Mouse (Mus musculus) stomach, postnatal 0 days (tissue): ENCODE data around the gene Il1r2. TPM values are rescaled to one million over a fixed set of nuclear protein-coding genes. Genes with fewer than 3 reads are reported as not detected.

ENCODE experiments used
- ATAC-seq: fragments of 200-750 bp; cut with Nextera tagmentation; 2 replicates; pipeline ENCODE4 v1.8.0; 2017; ENCODE audit not compliant: low FRiP score, low TSS enrichment
- DNase-seq: peaks from one replicate; pipeline ENCODE4 v3.0.0-alpha.2; 2016; ENCODE audit warnings: low spot score
- H3K27ac ChIP-seq: fragments of 300-500 bp; sonication (generic); replicated peaks from 2 replicates; pipeline ENCODE4 v1.5.1; 2014; ENCODE audit warnings: mild to moderate bottlenecking, control low read depth
- H3K27me3 ChIP-seq: fragments of 300-500 bp; sonication (generic); 2 replicates; pipeline ENCODE4 v1.6.1; 2014; ENCODE audit warnings: low read length; ENCODE audit not compliant: control insufficient read depth, insufficient read depth
- H3K36me3 ChIP-seq: fragments of 300-500 bp; sonication (generic); 2 replicates; pipeline ENCODE4 v1.6.1; 2014; ENCODE audit warnings: low read length, mixed read lengths; ENCODE audit not compliant: control insufficient read depth, insufficient read depth
- H3K4me1 ChIP-seq: fragments of 300-500 bp; sonication (generic); replicated peaks from 2 replicates; pipeline ENCODE4 v1.6.1; 2014; ENCODE audit warnings: antibody characterized with exemption; ENCODE audit not compliant: control insufficient read depth, insufficient read depth
- H3K4me2 ChIP-seq: fragments of 300-500 bp; sonication (generic); replicated peaks from 2 replicates; pipeline ENCODE4 v1.6.1; 2014; ENCODE audit warnings: low read depth, mild to moderate bottlenecking, control low read depth, moderate library complexity
- H3K4me3 ChIP-seq: fragments of 300-500 bp; sonication (generic); 2 replicates; pipeline ENCODE4 v1.5.1; 2014; ENCODE audit warnings: low read depth, low read length, control low read depth
- H3K9ac ChIP-seq: fragments of 300-500 bp; sonication (generic); 2 replicates; pipeline ENCODE4 v1.6.1; 2014; ENCODE audit warnings: mild to moderate bottlenecking, low read length, control low read depth, mixed read lengths
- H3K9me3 ChIP-seq: fragments of 300-500 bp; sonication (generic); 2 replicates; pipeline ENCODE4 v1.6.1; 2016; ENCODE audit warnings: low read length; ENCODE audit not compliant: control insufficient read depth
- CTCF ChIP-seq: IDR thresholded peaks from 2 replicates; pipeline ENCODE4 v1.5.1; 2016; ENCODE audit warnings: antibody characterized with exemption, low read depth, mild to moderate bottlenecking, moderate library complexity
- EP300 ChIP-seq: optimal IDR thresholded peaks from 2 replicates; pipeline ENCODE3; 2016; ENCODE audit warnings: antibody characterized with exemption
- WGBS: fragments of 180-500 bp; shearing (Covaris S2); extraction: QIAGEN DNeasy Blood & Tissue Kit; methylation state at CpG from one replicate; pipeline ENCODE4 v1.1.7; 2014; 5-methylcytosine and 5-hydroxymethylcytosine counted together
- polyA plus RNA-seq: library from polyadenylated mRNA; unstranded; fragments of >200 nt; fragmentation: Nextera tagmentation; extraction: Ambion mirVana; gene quantifications from 2 replicates; pipeline ENCODE4 v1.2.1, GENCODE M21; 2015

The Il1r2 gene
- polyA plus RNA-seq, 1 experiment from 2014 or later: 18.7 TPM

- peak overlapping the region; percentile 25 for H3K27ac ChIP-seq
- H3K9me3 ChIP-seq: no peaks in the 10 kb centered on the region
- no peaks in the 10 kb centered on the region for H3K27me3 ChIP-seq
- 22% methylated on average over 14 of the region's 14 CpGs for WGBS
- no peak overlapping the region for H3K4me3 ChIP-seq
- H3K36me3 ChIP-seq: no peaks in the 10 kb centered on the region
- ATAC-seq: peak; percentile 56; the same call in 1 of the 2 replicates
- peak; percentile 48 for DNase-seq
- TF ChIP-seq CTCF: no peak
- no peak for TF ChIP-seq EP300
- no peak overlapping the region for H3K9ac ChIP-seq
- no peak overlapping the region for H3K4me2 ChIP-seq
- 0 out of 2 replicates have a peak, but pooled peaks cover 2% of the 10 kb centered on the region for H3K4me1 ChIP-seq
These were observed 66.1 kb downstream of the Il1r2 start for GRCm38 (mm10) chr1:40139798-40140532.

- ATAC-seq: no peak
- no peaks in the 10 kb centered on the region for H3K36me3 ChIP-seq
- no peak overlapping the region for H3K4me2 ChIP-seq
- no peaks in the 10 kb centered on the region for H3K27me3 ChIP-seq
- WGBS: 68% methylated on average over 6 of the region's 6 CpGs
- TF ChIP-seq CTCF: no peak
- no peak for TF ChIP-seq EP300
- no peak overlapping the region for H3K27ac ChIP-seq
- no peaks in the 10 kb centered on the region for H3K9me3 ChIP-seq
- no peak overlapping the region for H3K4me3 ChIP-seq
- no peaks in the 10 kb centered on the region for H3K4me1 ChIP-seq
- no peak for DNase-seq
- H3K9ac ChIP-seq: no peak overlapping the region
These were observed 82.2 kb downstream of the Il1r2 start for GRCm38 (mm10) chr1:40156096-40156495.

GRCm38 (mm10) chr1:40163329-40163917 is 89.5 kb downstream of the Il1r2 start:
- no peak for TF ChIP-seq EP300
- no peak for TF ChIP-seq CTCF
- 69% methylated on average over 4 of the region's 4 CpGs for WGBS

GRCm38 (mm10) chr1:40164331-40164730 is 90.5 kb downstream of the Il1r2 start:
- Histone ChIP-seq H3K9me3 (no peaks in the 10 kb centered on the region), H3K9ac (no peak overlapping the region), H3K36me3 (no peaks in the 10 kb centered on the region), H3K4me3 (no peak overlapping the region), H3K4me2 (no peak overlapping the region), H3K27ac (no peak overlapping the region), H3K27me3 (no peaks in the 10 kb centered on the region), H3K4me1 (no peaks in the 10 kb centered on the region)
- no peak for DNase-seq
- TF ChIP-seq CTCF: no peak
- 78% methylated on average over 4 of the region's 4 CpGs for WGBS
- no peak for ATAC-seq

More at GRCm38 (mm10) chr1:40163329-40163917, 89.5 kb downstream of the Il1r2 start:
- Histone ChIP-seq H3K9me3 (no peaks in the 10 kb centered on the region), H3K4me3 (no peak overlapping the region), H3K27ac (no peak overlapping the region), H3K27me3 (no peaks in the 10 kb centered on the region), H3K36me3 (no peaks in the 10 kb centered on the region), H3K9ac (no peak overlapping the region), H3K4me1 (no peaks in the 10 kb centered on the region), H3K4me2 (no peak overlapping the region)
- DNase-seq (peak; percentile 4), ATAC-seq (no peak)

- no peaks in the 10 kb centered on the region for H3K9me3 ChIP-seq
- H3K4me2 ChIP-seq: no peak overlapping the region
- ATAC-seq: no peak
These were observed 93.7 kb downstream of the Il1r2 start for GRCm38 (mm10) chr1:40167585-40167984.

GRCm38 (mm10) chr1:40171878-40172277 is 98.0 kb downstream of the Il1r2 start:
- no peaks in the 10 kb centered on the region for H3K9me3 ChIP-seq
- no peak for ATAC-seq
- no peaks in the 10 kb centered on the region for H3K4me1 ChIP-seq
- TF ChIP-seq EP300 (no peak), CTCF (no peak)
- H3K27ac ChIP-seq: no peak overlapping the region
- no peak for DNase-seq
- H3K9ac ChIP-seq: no peak overlapping the region
- no peak overlapping the region for H3K4me2 ChIP-seq
- H3K36me3 ChIP-seq: no peaks in the 10 kb centered on the region
- no peaks in the 10 kb centered on the region for H3K27me3 ChIP-seq
- 38% methylated on average over 5 of the region's 5 CpGs for WGBS
- no peak overlapping the region for H3K4me3 ChIP-seq

More at GRCm38 (mm10) chr1:40167585-40167984, 93.7 kb downstream of the Il1r2 start:
- no peak for TF ChIP-seq EP300
- no peak for TF ChIP-seq CTCF
- no peak overlapping the region for H3K27ac ChIP-seq
- no peak overlapping the region for H3K9ac ChIP-seq
- no peaks in the 10 kb centered on the region for H3K36me3 ChIP-seq
- H3K4me1 ChIP-seq: no peaks in the 10 kb centered on the region
- DNase-seq: peak; percentile 15
- WGBS: 51% methylated on average over 8 of the region's 8 CpGs
- no peaks in the 10 kb centered on the region for H3K27me3 ChIP-seq
- H3K4me3 ChIP-seq: no peak overlapping the region
